Mouse (Mus musculus) left cerebral cortex, adult 8-10 months (tissue): Measurements from ENCODE around the gene Slc22a23. TPM values are rescaled to one million over a fixed set of nuclear protein-coding genes. Genes with fewer than 3 reads are reported as not detected.

Source experiments
- DNase-seq, 2 experiments: peaks; one replicate each; pipeline ENCODE4 v3.0.0; 2022; ENCODE audit warnings: low spot score in 2 of 2
- total RNA-seq, 4 experiments: library from RNA; stranded (reverse); gene quantifications; 2 replicates each; pipeline ENCODE4 v1.2.4; 2022

Slc22a23 gene
- total RNA-seq, 4 experiments from 2014 or later: 51.6 to 55.1 (median 53.4) TPM

DNA sequence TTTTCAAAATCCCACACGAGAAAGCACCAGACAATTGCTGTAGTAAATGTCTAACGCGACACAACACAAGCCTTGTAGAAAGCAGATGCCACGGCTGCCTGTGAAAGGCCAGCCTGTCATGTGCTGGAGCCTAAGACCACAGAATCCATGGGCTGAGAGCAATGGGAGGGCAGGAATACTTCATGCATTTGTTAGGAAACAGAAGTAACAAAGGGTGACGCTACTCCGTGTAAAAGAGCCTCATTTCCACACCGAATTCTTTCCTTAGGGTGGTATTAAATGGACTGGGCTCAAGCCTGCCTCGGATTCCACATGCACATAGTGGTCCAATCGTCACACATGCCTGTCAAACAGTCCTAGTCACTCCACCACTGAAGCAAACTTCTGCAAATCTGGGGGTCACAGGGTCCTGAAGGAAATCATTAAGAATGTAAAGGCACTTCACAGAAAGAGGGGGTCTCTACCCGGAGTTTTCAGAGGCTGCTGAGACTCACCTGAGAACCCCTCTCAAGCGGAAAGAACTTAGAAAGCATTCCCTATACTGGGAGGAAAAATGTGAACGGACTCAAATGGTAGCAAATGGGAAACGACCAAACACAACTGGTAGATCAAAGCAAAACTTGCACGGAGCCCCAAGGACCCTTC is 106.2 kb downstream of the Slc22a23 start:
- no peak for DNase-seq

DNA sequence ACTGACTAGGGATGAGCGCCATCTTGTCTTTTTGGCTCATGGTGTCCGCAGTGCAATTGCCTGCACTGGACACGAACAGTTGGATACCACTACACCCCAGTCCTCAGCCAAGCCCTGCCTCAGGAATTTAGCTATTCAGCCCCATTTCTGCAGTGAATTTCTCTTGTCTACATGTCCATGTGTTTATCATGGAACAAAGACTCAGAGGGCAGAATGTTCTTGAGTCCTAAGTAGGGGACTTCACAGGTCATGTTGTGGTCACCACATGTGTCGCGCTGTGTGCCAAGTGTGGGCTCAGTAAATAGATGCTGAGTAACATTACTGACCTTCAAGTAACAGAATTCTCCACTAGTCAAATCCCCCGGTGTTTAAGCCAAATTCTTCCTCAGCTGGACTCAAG is 109.9 kb downstream of the Slc22a23 start:
- DNase-seq: no peak

DNA sequence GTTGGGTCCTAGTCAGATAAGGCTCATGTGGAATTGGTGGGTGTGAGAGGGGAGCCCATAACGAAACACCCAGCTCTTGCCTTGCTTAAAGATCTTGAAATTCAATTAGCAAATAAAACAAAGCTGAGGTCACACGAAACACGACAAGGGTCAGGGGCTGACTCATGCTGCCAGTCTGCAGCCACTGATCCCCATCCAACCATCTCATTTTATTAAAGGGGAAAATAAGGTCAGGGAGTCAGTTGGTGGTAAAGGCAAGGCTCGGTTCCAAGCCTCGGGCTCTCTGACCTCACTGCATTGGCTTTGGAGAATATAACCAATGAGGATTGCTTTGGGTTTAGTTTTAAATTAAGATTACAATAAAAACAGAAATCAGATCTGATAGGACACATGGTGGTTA is 110.5 kb downstream of the Slc22a23 start:
- DNase-seq: no peak

DNA sequence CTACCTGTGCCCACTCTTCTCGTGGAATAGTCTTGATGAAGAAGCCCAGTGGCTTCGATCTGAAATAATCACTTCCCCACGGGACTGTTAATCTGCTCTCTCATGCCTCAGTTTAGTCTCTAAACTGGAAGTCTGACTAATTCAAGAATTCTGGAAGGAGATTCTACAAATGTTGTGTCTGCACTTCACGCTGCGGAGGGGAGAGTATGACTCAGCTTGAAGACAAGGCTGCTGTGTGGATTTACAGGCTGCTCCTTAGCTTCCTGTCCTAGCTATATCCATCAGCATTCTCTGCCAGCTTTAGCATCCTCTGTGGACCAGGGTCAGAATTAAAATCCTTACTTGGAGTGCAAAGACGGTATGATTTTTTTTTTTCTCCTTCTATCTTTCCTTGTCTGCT is 112.0 kb downstream of the Slc22a23 start:
- peak in 1 of 2 experiments; percentile 39 for DNase-seq

DNA sequence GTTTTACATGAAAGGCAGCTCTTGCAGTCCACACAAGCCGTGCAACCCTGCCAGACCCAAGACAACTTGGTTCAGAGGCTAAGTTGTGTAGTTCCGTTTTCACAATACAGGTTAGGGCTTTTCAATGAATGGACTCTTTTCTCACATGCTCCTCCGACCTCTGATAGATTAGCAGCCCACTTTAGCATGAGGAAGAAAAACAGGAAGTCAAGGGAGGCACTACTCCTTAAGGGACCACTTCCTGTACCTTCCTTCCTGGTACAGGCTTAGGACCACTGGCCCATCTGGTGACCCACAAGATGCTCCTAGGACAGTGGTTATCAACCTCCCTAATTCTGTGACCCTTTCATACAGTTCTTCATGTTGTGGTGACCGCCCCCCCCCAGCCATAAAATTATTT is 116.1 kb downstream of the Slc22a23 start:
- no peak for DNase-seq

DNA sequence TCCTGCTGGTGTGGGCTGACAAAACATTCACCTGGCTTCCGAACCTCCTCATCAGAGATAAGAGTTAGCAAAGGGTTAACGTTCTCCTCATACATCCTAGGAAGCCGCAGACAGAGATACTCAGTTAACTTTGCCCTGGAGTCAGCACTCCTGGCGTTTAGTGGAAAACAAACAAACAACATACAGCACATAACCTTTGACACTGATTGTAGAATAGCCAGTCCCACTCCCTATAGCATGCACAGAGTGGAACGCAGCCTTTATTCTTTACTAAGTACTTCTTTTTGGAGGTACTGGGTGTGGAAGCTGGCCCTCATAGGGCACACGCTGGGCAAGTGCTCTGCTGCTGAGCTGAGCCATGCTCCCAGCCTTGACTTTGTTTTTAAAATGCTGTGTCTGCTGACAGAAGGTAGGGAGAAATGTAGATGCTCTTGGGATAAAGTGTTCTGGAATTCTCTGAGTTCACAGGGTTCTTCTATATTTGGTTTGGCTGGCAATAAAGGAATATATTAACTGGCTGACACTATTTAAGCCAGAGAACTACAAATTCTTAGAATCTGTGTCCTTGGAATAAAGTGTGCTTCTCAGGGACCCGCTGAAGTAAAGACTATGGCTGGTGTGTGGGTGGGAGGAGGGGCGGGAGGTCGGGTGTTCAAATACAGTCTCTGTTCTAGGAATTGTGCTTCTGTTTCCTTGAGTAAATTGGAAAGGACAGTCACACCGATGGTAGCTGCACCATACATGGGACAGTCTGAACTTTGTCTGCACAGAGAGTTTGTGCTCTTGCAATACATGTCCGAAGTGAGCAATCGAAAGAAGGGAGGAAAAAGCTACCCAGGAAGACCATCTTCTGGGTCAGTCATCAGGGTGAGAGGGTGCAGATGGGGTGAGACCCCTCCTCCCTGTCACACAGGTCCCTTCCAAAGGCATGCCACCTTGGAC is 117.0 kb downstream of the Slc22a23 start:
- no peak for DNase-seq

DNA sequence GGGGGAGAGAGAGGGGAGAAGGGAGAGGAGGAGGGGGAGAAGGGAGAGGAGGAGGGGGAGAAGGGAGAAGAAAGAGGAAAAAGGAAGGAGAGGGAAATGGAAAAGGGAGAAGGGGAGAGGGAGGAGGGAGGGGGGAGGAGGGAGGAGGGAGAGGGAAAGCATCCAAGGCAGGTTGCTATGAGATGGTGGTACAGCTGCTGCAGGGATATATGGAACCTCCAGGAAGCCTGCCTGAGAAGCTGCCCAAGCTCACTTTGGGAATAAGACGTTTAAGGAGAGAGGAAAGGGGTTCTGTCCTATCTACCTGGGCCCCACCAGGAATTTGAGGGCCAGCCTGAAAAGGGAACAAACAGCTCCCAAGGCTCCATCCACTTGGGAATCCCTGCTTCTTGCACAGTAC is 118.0 kb downstream of the Slc22a23 start:
- no peak for DNase-seq

DNA sequence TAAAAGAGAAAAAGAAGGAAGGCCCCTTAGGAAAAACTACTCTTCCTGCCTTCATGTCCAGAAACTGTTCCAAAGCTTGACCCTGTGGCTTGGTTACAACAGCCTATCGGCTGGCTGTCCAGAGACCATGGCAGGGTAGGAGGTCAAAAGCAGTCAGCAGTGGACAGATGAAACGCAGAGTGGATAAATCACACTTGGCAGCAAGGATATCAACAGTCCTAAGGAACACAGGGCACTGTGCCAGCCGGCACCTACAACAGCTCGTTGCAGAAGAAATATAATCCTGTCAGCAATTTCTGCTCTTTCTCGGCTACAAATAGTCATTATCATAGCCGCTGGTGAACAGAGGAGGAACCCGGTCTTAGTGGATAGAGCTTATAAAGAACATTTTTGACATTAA is 122.0 kb downstream of the Slc22a23 start:
- DNase-seq: no peak

DNA sequence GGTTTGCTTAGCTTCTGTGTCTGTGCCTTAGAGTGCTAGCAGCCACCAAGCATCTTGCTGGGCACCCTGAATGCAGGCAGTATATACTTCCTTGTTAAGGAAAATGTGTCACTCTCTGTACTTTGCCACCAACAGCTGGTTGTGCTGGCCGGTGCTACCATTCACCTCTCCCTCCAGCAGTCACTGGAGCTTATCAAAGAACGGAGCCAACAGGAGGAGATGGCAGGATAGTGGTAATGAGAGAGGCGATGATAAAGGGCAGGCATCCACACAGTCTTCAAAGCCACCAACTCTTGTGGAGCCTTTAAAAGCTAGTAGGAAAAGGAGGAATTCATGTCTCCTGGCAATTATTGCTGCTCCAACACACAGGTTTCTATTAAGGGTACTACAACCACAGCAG is 125.3 kb downstream of the Slc22a23 start:
- no peak for DNase-seq

DNA sequence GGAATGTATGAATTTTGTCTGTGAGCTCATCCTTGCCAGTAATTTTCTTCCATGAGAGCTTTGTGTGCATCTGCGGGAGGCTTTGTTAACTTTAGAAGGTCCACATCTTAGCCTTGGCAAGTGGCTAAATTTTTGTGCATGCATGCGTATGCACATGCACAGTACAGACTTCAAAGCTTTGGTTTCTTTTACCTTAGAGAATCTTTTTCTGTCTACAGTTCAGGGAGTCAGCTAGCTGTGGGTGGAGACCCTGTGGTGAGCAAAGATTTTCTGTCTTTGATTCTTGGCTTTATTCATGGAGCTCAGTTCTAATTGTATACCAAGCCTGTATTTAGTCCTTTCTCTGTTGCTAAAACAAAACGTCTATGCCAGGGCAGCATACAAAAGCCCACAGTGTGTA is 126.2 kb downstream of the Slc22a23 start:
- DNase-seq: no peak

DNA sequence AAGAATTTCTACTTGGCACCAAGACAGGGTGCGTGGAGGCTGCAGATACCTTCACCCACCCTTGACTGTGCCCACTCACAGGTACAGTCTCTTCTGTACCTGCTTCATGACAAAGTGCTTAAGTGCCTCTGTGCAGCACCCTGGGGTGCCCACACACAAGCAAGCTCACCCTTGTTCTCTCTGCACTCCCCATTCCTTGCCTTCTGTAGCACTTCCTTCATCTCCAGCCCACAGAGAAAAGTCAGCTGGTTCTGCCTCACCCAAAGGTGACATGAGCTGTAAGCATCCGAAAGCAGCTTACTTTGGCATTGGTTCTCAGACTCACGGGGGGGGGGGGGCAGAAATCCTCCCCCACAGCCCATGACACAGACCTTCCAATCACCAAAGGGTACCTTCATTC is 130.1 kb downstream of the Slc22a23 start:
- DNase-seq: peak in 1 of 2 experiments; percentile 52

DNA sequence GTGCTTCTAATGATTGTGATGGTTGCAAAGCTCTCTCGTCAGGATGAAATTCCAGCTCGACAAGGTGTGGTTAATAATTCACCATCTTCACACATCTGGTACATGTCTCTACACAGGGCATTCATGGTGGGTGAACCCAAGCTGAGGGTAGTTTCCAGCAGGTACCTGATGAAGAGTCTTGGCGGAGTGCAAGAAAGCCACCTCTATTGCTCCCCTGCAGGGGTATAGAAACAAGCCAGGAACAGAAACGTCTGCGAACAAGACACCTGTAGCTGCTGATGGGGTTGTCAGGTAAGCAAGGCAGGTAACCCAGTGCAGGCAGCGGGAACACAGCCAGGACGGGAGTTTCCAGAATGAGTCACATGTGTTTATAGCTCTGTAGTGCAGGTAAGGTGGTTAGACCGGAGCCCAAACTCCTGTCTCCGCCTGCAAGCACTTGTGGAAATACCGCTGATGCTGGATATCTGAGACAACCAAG is 132.2 kb downstream of the Slc22a23 start:
- DNase-seq: no peak

DNA sequence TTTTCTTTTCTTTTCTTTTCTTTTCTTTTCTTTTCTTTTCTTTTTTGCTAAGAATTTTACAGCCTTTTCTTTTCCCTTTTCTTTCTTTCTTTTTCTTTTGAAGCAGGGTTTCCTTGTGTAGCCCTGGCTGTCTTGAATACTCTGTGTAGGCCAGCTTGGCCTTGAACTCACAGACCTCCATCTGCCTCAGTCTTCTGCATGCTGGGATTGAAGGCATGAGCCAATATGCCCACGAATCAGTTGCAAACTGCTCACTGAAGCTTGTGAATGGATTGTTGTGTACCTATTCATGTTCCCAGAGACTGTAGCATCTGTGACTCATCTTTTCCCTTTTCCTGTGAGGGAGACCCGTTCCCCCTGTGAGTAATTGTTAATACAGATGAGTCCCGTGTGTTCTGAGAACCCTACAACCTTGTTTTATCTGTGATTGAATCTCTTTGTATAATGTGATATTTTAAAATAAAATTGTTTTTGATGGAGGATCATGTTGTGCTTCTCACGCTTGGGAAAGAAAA is 133.7 kb downstream of the Slc22a23 start:
- no peak for DNase-seq

DNA sequence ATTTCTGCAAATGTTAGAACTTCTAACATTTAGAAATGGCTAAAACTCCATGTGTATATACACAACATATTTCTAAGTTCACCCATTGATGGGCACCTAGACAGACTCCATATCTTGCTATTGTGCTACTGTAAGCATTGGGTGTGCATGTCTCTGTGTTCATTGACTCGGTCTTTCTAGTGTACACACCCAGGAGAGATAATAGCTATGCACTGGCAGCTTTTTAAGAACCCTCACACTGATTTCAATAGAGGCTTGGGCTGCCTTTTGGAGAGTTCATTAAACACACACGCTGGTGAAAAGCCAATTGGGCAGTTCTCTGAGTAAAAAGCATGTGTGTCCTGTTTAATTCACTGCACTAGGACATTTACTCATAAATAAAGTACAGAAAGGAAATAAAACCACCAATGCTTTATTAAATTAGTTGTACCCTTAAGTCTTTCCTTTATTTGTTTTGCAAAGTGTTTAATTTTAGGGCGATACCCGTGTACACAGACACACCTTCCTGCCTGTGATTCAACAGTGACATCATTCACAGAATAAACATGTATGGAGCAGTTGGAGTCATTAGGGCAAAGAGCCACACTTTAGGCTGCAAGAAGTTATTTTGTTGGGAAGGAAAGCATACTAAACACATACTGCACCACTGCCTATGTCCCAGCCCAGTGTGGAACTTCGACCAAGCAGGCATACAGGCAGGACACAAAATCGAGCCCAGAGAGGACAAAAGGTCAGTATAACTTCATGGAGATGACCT is 137.1 kb downstream of the Slc22a23 start:
- DNase-seq: no peak

DNA sequence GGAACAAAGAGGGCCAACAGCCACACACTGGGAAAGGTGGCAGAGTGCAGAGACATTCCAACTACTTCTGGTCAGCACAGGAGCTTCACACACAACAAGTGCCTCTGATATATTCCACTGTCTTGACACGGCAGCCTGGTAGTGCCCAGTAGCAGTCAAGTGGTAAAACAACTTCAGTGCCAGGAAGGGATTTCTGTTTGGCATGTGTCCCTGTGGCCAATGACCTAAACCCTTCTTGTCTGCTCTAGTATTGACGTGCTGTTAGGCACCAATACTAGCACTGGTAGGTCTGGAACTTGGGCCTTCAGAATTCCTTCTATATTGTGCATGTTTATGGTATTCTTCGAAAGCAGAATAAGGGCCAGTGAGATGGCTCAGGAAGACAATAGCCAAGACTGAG is 139.8 kb downstream of the Slc22a23 start:
- DNase-seq: no peak

DNA sequence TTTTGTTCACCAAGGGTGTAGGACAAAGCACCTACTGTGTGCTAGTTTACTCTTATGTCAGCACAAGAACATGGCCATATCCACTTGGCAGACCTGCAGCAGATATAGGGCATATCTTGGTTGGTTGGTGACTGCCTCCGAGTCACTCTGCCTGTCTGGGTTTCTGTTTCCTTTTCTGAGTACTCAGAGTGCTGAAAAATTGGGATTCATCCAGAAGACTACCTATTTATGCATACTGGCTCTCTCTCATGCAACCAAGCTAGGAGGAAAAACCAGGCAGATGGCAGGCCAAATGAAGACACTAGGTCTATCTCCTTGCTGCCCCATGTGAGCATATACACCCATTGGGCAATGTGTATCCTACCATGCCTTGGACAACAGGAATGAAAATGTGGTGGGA is 149.3 kb downstream of the Slc22a23 start:
- no peak for DNase-seq

DNA sequence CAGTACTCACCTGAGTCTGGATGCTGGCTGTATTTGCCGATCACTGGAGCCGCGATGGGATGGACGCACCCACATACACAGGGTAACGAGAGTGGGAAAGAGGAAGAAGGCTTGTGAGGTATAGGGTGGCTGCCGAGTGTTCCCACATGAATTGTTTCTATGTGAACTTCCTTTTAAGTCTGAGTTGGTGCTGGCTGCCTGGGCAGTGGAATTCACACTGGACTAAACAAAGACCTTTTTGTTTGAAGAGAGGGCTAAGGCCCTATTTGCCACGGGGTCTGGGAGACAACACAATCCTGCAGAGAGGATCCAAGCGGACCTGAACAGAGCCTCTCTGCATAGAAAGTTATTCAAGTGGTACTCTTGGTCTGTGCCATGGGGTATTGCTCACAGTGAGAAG is 151.6 kb downstream of the Slc22a23 start:
- DNase-seq: no peak

DNA sequence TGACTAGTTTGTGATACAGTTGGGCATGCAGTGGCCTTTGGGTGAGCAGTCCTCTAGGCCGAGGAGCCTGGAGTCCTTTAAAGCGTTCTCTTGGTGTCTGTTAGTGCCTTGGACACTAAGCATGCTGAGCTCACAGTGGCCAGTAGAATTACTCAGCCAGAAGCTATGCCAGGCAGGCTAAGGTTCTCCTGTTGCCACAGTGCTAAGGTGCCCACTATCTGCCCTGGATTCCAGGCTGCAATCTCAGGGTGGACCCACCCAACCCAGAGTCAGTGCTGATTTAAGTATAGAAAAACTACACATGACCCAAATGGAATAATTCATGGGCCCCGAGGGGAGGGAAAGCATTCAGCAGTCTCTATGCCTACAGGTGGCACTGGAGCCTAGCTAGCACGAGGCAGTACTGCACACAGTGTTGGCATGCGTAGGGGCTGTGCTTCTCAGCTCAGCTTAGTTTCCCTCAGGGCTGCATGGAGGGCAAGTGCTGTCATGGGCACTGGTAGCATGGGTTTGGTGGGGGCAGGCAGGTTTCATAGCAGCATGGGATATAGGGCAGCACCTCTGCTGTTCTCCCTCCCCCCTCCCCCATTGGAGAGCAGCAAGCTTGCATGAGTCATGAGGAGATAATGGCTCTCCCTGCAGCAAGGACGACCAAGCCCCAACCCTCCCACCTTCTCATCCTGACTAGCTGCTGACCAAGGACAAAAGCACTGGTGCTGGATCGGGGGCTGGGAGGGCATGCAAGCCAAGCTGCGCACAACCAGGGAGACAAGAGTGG is 152.4 kb downstream of the Slc22a23 start:
- DNase-seq: no peak

DNA sequence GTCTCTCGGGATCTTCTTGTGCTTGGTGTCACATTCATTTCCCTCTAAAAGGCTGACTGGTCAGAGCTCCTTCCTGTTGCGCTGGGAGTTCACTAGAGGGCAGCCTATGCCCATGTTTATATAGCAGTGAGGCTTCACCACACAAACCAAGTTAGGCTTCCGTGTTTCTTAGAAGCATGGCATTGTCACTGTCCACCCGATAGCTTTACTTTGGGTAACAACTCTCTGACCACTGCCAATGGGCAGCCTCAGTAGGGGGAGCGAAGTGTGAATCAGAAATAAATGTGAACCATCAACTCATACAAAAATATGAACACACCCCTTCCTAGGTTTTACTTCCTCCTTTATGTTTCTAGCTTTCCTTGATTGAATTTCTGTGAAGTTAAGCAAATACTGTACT is 157.4 kb downstream of the Slc22a23 start:
- DNase-seq: peak in 1 of 2 experiments; percentile 66

DNA sequence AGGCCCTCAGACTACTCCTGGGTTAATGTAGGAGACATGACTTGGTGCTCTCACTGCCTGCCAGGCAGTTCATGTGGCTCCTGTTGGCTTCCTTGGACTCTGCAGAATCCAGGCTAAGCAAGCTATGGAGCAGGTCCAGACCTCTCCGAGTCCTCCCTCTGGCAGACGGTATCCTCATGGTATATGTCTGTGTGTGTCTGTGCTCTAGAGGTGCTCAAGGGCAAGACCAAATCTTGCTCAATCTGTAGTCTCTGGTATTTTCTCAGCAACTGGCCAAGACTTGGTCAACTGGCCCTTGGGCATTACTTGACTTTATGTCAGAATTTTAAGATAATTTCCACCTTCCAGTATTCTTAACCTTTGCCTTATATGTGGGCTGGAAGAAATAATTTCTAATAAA is 159.6 kb downstream of the Slc22a23 start:
- no peak for DNase-seq

DNA sequence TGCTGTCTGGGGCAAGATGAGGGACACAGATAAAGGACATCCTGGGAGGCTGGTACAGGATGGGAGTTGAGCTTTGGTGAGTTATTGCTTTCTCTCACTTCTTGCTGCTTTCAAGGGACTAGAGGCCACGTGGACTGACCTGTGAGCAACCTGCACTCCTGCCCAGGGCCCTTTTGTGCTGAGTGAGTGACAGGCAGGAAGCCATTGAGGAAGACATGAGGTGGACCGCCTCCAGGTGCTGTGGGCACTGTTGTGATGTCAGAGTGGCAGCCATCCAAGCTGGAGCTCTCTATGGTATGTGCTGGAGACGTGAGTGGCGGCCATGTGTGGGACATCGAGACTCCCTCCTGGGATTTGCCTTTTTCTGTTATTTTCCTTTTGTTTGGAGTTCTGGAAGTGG is 163.4 kb downstream of the Slc22a23 start:
- DNase-seq: no peak
